Mouse (Mus musculus) midbrain, embryonic 15.5 days (tissue): Measurements from ENCODE around the gene Thada. TPM values are rescaled to one million over a fixed set of nuclear protein-coding genes. Genes with fewer than 3 reads are reported as not detected.

Source experiments
- ATAC-seq: fragments of 200-750 bp; cut with Nextera tagmentation; replicated peaks from 2 replicates; pipeline ENCODE4 v1.8.0; 2017; ENCODE audit warnings: moderate TSS enrichment
- H3K27ac ChIP-seq: fragments of 300-500 bp; sonication (generic); 2 replicates; pipeline ENCODE4 v1.5.1; 2015; ENCODE audit warnings: mild to moderate bottlenecking, inconsistent platforms
- H3K27me3 ChIP-seq: fragments of 300-500 bp; sonication (generic); replicated peaks from 2 replicates; pipeline ENCODE4 v1.6.1; 2015; ENCODE audit warnings: inconsistent platforms
- H3K36me3 ChIP-seq: fragments of 300-500 bp; sonication (generic); replicated peaks from 2 replicates; pipeline ENCODE4 v1.6.1; 2015; ENCODE audit warnings: inconsistent platforms
- H3K4me1 ChIP-seq: fragments of 300-500 bp; sonication (generic); 2 replicates; pipeline ENCODE4 v1.6.1; 2015; ENCODE audit warnings: inconsistent platforms
- H3K4me2 ChIP-seq: fragments of 300-500 bp; sonication (generic); 2 replicates; pipeline ENCODE4 v1.6.1; 2015; ENCODE audit warnings: inconsistent platforms, mild to moderate bottlenecking, moderate library complexity
- H3K4me3 ChIP-seq: fragments of 300-500 bp; sonication (generic); 2 replicates; pipeline ENCODE4 v1.5.1; 2015; ENCODE audit warnings: mild to moderate bottlenecking, inconsistent platforms
- H3K9ac ChIP-seq: fragments of 300-500 bp; sonication (generic); 2 replicates; pipeline ENCODE4 v1.6.1; 2015; ENCODE audit warnings: mild to moderate bottlenecking, inconsistent platforms
- H3K9me3 ChIP-seq: fragments of 300-500 bp; sonication (generic); 2 replicates; pipeline ENCODE4 v1.6.1; 2016; ENCODE audit warnings: inconsistent platforms
- WGBS: fragments of 180-500 bp; shearing (Covaris S2); methylation state at CpG from one replicate; pipeline ENCODE4 v1.1.7; 2015; ENCODE audit warnings: mixed read lengths; 5-methylcytosine and 5-hydroxymethylcytosine counted together
- polyA plus RNA-seq: library from polyadenylated mRNA; unstranded; fragments of >200 nt; fragmentation: Nextera tagmentation; extraction: Ambion mirVana; gene quantifications from 2 replicates; pipeline ENCODE4 v1.2.1, GENCODE M21; 2015

Gene Thada
- polyA plus RNA-seq, 1 experiment from 2014 or later: 8.1 TPM

GRCm38 (mm10) chr17:84399431-84399830, 66.6 kb downstream of the Thada start:
- 66% methylated on average over 6 of the region's 6 CpGs for WGBS
- no peaks in the 10 kb centered on the region for H3K27me3 ChIP-seq
- H3K4me3 ChIP-seq: no peak overlapping the region
- no peak overlapping the region for H3K4me2 ChIP-seq
- no peaks in the 10 kb centered on the region for H3K4me1 ChIP-seq
- ATAC-seq: no peak
- no peaks in the 10 kb centered on the region for H3K36me3 ChIP-seq
- H3K9me3 ChIP-seq: no peaks in the 10 kb centered on the region
- H3K27ac ChIP-seq: no peak overlapping the region
- H3K9ac ChIP-seq: no peak overlapping the region

- ATAC-seq: no peak
- H3K27ac ChIP-seq: no peak overlapping the region
- 77% methylated on average over 2 of the region's 2 CpGs for WGBS
- no peak overlapping the region for H3K4me2 ChIP-seq
- no peaks in the 10 kb centered on the region for H3K9me3 ChIP-seq
- no peak overlapping the region for H3K9ac ChIP-seq
- no peaks in the 10 kb centered on the region for H3K4me1 ChIP-seq
- no peak overlapping the region for H3K4me3 ChIP-seq
- H3K36me3 ChIP-seq: peaks cover 1% of the 10 kb centered on the region; the same call in 1 of the 2 replicates
- no peaks in the 10 kb centered on the region for H3K27me3 ChIP-seq
Observed at GRCm38 (mm10) chr17:84390026-84390425, 76.0 kb downstream of the Thada start.

GRCm38 (mm10) chr17:84386176-84386575, 79.8 kb downstream of the Thada start:
- Histone ChIP-seq H3K9ac (no peak overlapping the region), H3K4me2 (no peak overlapping the region), H3K27ac (no peak overlapping the region), H3K36me3 (peaks cover 3% of the 10 kb centered on the region; the same call in 1 of the 2 replicates), H3K9me3 (no peaks in the 10 kb centered on the region), H3K4me3 (no peak overlapping the region), H3K4me1 (no peaks in the 10 kb centered on the region), H3K27me3 (no peaks in the 10 kb centered on the region)
- ATAC-seq: no peak
- WGBS: 93% methylated on average over 4 of the region's 4 CpGs

GRCm38 (mm10) chr17:84385696-84386095, 80.3 kb downstream of the Thada start:
- ATAC-seq: no peak
- H3K4me1 ChIP-seq: no peaks in the 10 kb centered on the region
- no peak overlapping the region for H3K9ac ChIP-seq
- H3K27ac ChIP-seq: no peak overlapping the region
- H3K27me3 ChIP-seq: no peaks in the 10 kb centered on the region
- H3K4me2 ChIP-seq: no peak overlapping the region
- no peaks in the 10 kb centered on the region for H3K9me3 ChIP-seq
- H3K4me3 ChIP-seq: no peak overlapping the region
- H3K36me3 ChIP-seq: 0 out of 2 replicates have a peak, but pooled peaks cover 3% of the 10 kb centered on the region
- WGBS: 87% methylated on average over 6 of the region's 6 CpGs

- Histone ChIP-seq H3K4me3 (no peak overlapping the region), H3K9ac (no peak overlapping the region), H3K36me3 (0 out of 2 replicates have a peak, but pooled peaks cover 3% of the 10 kb centered on the region), H3K4me2 (no peak overlapping the region), H3K9me3 (no peaks in the 10 kb centered on the region), H3K27me3 (no peaks in the 10 kb centered on the region), H3K4me1 (no peaks in the 10 kb centered on the region), H3K27ac (no peak overlapping the region)
- ATAC-seq: no peak
Observed at GRCm38 (mm10) chr17:84384661-84385060, 81.3 kb downstream of the Thada start.

GRCm38 (mm10) chr17:84380340-84380739, 85.7 kb downstream of the Thada start:
- no peak overlapping the region for H3K27ac ChIP-seq
- no peaks in the 10 kb centered on the region for H3K9me3 ChIP-seq
- no peak overlapping the region for H3K4me3 ChIP-seq
- ATAC-seq: no peak
- no peak overlapping the region for H3K9ac ChIP-seq
- H3K4me2 ChIP-seq: no peak overlapping the region
- H3K36me3 ChIP-seq: 0 out of 2 replicates have a peak, but pooled peaks cover 3% of the 10 kb centered on the region
- 95% methylated on average over 9 of the region's 9 CpGs for WGBS
- H3K4me1 ChIP-seq: no peaks in the 10 kb centered on the region
- H3K27me3 ChIP-seq: no peaks in the 10 kb centered on the region

GRCm38 (mm10) chr17:84376882-84377281, 89.1 kb downstream of the Thada start:
- no peak overlapping the region for H3K4me2 ChIP-seq
- H3K4me1 ChIP-seq: no peaks in the 10 kb centered on the region
- 95% methylated on average over 4 of the region's 4 CpGs for WGBS
- no peak overlapping the region for H3K4me3 ChIP-seq
- H3K27me3 ChIP-seq: no peaks in the 10 kb centered on the region
- ATAC-seq: no peak
- no peaks in the 10 kb centered on the region for H3K36me3 ChIP-seq
- no peaks in the 10 kb centered on the region for H3K9me3 ChIP-seq
- no peak overlapping the region for H3K9ac ChIP-seq
- no peak overlapping the region for H3K27ac ChIP-seq

GRCm38 (mm10) chr17:84372411-84373045, 93.5 kb downstream of the Thada start:
- no peak overlapping the region for H3K4me2 ChIP-seq
- H3K4me1 ChIP-seq: peaks cover 9% of the 10 kb centered on the region
- no peaks in the 10 kb centered on the region for H3K9me3 ChIP-seq
- no peaks in the 10 kb centered on the region for H3K36me3 ChIP-seq
- H3K9ac ChIP-seq: no peak overlapping the region
- H3K27ac ChIP-seq: no peak overlapping the region
- H3K27me3 ChIP-seq: no peaks in the 10 kb centered on the region
- H3K4me3 ChIP-seq: no peak overlapping the region
- WGBS: 82% methylated on average over 6 of the region's 6 CpGs
- no peak for ATAC-seq

GRCm38 (mm10) chr17:84370385-84370784, 95.6 kb downstream of the Thada start:
- H3K27me3 ChIP-seq: no peaks in the 10 kb centered on the region
- ATAC-seq: no peak
- H3K4me2 ChIP-seq: no peak overlapping the region
- no peak overlapping the region for H3K9ac ChIP-seq
- H3K4me1 ChIP-seq: peaks cover 20% of the 10 kb centered on the region
- no peaks in the 10 kb centered on the region for H3K36me3 ChIP-seq
- no peak overlapping the region for H3K4me3 ChIP-seq
- no peak overlapping the region for H3K27ac ChIP-seq
- WGBS: 75% methylated on average over 5 of the region's 5 CpGs
- H3K9me3 ChIP-seq: no peaks in the 10 kb centered on the region

GRCm38 (mm10) chr17:84369769-84370168, 96.2 kb downstream of the Thada start:
- Histone ChIP-seq H3K27me3 (no peaks in the 10 kb centered on the region), H3K27ac (no peak overlapping the region), H3K9me3 (no peaks in the 10 kb centered on the region), H3K36me3 (no peaks in the 10 kb centered on the region), H3K4me2 (no peak overlapping the region), H3K9ac (no peak overlapping the region), H3K4me3 (no peak overlapping the region), H3K4me1 (peaks cover 21% of the 10 kb centered on the region)
- 75% methylated on average over 3 of the region's 3 CpGs for whole genome bisulfite sequencing
- ATAC-seq: no peak

GRCm38 (mm10) chr17:84368213-84369014, 97.6 kb downstream of the Thada start:
- no peaks in the 10 kb centered on the region for H3K9me3 ChIP-seq
- 72% methylated on average over 11 of the region's 11 CpGs for WGBS
- H3K4me3 ChIP-seq: no peak overlapping the region
- H3K27me3 ChIP-seq: no peaks in the 10 kb centered on the region
- peak overlapping the region; percentile 13; the same call in 1 of the 2 replicates for H3K27ac ChIP-seq
- H3K9ac ChIP-seq: no peak overlapping the region
- no peak for ATAC-seq
- H3K36me3 ChIP-seq: no peaks in the 10 kb centered on the region
- H3K4me1 ChIP-seq: peaks cover 21% of the 10 kb centered on the region
- no peak overlapping the region for H3K4me2 ChIP-seq

GRCm38 (mm10) chr17:84367663-84368062, 98.3 kb downstream of the Thada start:
- ATAC-seq: no peak
- Histone ChIP-seq H3K4me2 (no peak overlapping the region), H3K36me3 (no peaks in the 10 kb centered on the region), H3K27me3 (no peaks in the 10 kb centered on the region), H3K9me3 (no peaks in the 10 kb centered on the region), H3K9ac (no peak overlapping the region), H3K27ac (peak overlapping the region; percentile 13; the same call in 1 of the 2 replicates), H3K4me1 (peaks cover 21% of the 10 kb centered on the region), H3K4me3 (no peak overlapping the region)
- 53% methylated on average over 3 of the region's 3 CpGs for WGBS
